In genomic region chr14:63067708-63068107, GRCm38 (mm10) we compare ENCODE assay signal across 14 mouse cellular contexts. TPM values are rescaled to one million over a fixed set of nuclear protein-coding genes. Genes with fewer than 3 reads are reported as not detected.
DNase-seq lines count a peak whose midpoint lies in the region; ATAC-seq and TF ChIP-seq lines count a peak whose summit lies in the region.
"Had no signal": no experiment of that assay in that cellular context is flagged by ENCODE, and none has a peak within 500 bp of the region (broad histone marks: within the 10 kb centered on the region; RNA-seq: fewer than 3 reads in every experiment).

No protein-coding gene starts in this region.

- no peak overlapping the region for H3K9ac ChIP-seq in lung, embryonic 14.5 days
- H3K9ac ChIP-seq in heart, embryonic 11.5 days (ENCODE audit: low read depth, low read length) = peak overlapping the region; percentile 58; the same call in 1 of the 2 replicates
- no peak overlapping the region for H3K9ac ChIP-seq in stomach, embryonic 16.5 days (ENCODE audit: low read length)
- no peak overlapping the region for H3K9ac ChIP-seq in hindbrain, embryonic 14.5 days
- H3K9ac ChIP-seq in forebrain, embryonic 12.5 days = no peak overlapping the region

- no peaks in the 10 kb centered on the region for H3K4me1 ChIP-seq in lung, embryonic 14.5 days (ENCODE audit: insufficient read depth)
- H3K4me1 ChIP-seq in heart, embryonic 11.5 days (ENCODE audit: control insufficient read depth, insufficient read depth, low read length) = peaks cover 47% of the 10 kb centered on the region
- H3K4me1 ChIP-seq in limb, embryonic 10.5 days = no peaks in the 10 kb centered on the region
- no peaks in the 10 kb centered on the region for H3K4me1 ChIP-seq in stomach, embryonic 16.5 days (ENCODE audit: control insufficient read depth, insufficient read depth, low read length)
- H3K4me1 ChIP-seq in hindbrain, embryonic 14.5 days (replicated peaks; ENCODE audit: control insufficient read depth, insufficient read depth, low read length) = no peaks in the 10 kb centered on the region
- no peaks in the 10 kb centered on the region for H3K4me1 ChIP-seq in forebrain, embryonic 12.5 days

- no peaks in the 10 kb centered on the region for H3K36me3 ChIP-seq in lung, embryonic 14.5 days (ENCODE audit: insufficient read depth)
- no peaks in the 10 kb centered on the region for H3K36me3 ChIP-seq in heart, embryonic 11.5 days (ENCODE audit: control insufficient read depth, insufficient read depth, low read length)
- H3K36me3 ChIP-seq in limb, embryonic 10.5 days = no peaks in the 10 kb centered on the region
- H3K36me3 ChIP-seq in stomach, embryonic 16.5 days (ENCODE audit: control insufficient read depth, insufficient read depth, low read length) = no peaks in the 10 kb centered on the region
- no peaks in the 10 kb centered on the region for H3K36me3 ChIP-seq in hindbrain, embryonic 14.5 days (replicated peaks; ENCODE audit: control insufficient read depth, insufficient read depth)
- H3K36me3 ChIP-seq in forebrain, embryonic 12.5 days (replicated peaks) = no peaks in the 10 kb centered on the region

- intact Hi-C loops in left cerebral cortex, postnatal 4 days (cut with DNase I) = loop anchor here (5.0 kb wide), 1 partner anchor 130 kb away; no protein-coding TSS in a partner anchor

- WGBS in lung, embryonic 14.5 days = 8% methylated on average over 15 of the region's 15 CpGs
- 3% methylated on average over 15 of the region's 15 CpGs for WGBS in heart, embryonic 11.5 days (ENCODE audit: insufficient replicate concordance)
- 67% methylated on average over 15 of the region's 15 CpGs for WGBS in limb, embryonic 10.5 days
- WGBS in stomach, embryonic 16.5 days = 29% methylated on average over 15 of the region's 15 CpGs
- WGBS in hindbrain, embryonic 14.5 days = 76% methylated on average over 15 of the region's 15 CpGs
- 83% methylated on average over 15 of the region's 15 CpGs for WGBS in forebrain, embryonic 12.5 days

- H3K4me3 ChIP-seq in lung, embryonic 14.5 days (ENCODE audit: low read depth, low read length) = no peak overlapping the region
- H3K4me3 ChIP-seq in heart, embryonic 11.5 days (ENCODE audit: low read depth, low read length) = no peak overlapping the region
- H3K4me3 ChIP-seq in limb, embryonic 10.5 days = no peak overlapping the region
- H3K4me3 ChIP-seq in stomach, embryonic 16.5 days (replicated peaks; ENCODE audit: low read length) = no peak overlapping the region
- no peak overlapping the region for H3K4me3 ChIP-seq in hindbrain, embryonic 14.5 days (replicated peaks; ENCODE audit: low read length)
- no peak overlapping the region for H3K4me3 ChIP-seq in forebrain, embryonic 12.5 days (replicated peaks)
- H3K4me3 ChIP-seq: left cerebral cortex, adult 2 months had no signal

- H3K9me3 ChIP-seq in lung, embryonic 14.5 days (ENCODE audit: low read depth, low read length) = no peaks in the 10 kb centered on the region
- no peaks in the 10 kb centered on the region for H3K9me3 ChIP-seq in heart, embryonic 11.5 days (replicated peaks; ENCODE audit: control insufficient read depth, low read length)
- no peaks in the 10 kb centered on the region for H3K9me3 ChIP-seq in limb, embryonic 10.5 days (replicated peaks)
- H3K9me3 ChIP-seq in stomach, embryonic 16.5 days (replicated peaks; ENCODE audit: control insufficient read depth, low read length) = peaks cover 4% of the 10 kb centered on the region; the same call in 1 of the 2 replicates
- 0 out of 2 replicates have a peak, but pooled peaks cover 3% of the 10 kb centered on the region for H3K9me3 ChIP-seq in hindbrain, embryonic 14.5 days (ENCODE audit: control insufficient read depth, low read length)
- H3K9me3 ChIP-seq in forebrain, embryonic 12.5 days = no peaks in the 10 kb centered on the region

- H3K27ac ChIP-seq in lung, embryonic 14.5 days (ENCODE audit: low read depth) = no peak overlapping the region; the same call in 1 of the 2 replicates
- H3K27ac ChIP-seq in heart, embryonic 11.5 days (ENCODE audit: low read depth, low read length) = peak overlapping the region; percentile 95
- 0 out of 2 replicates have a peak overlapping the region, but pooled peaks have one; percentile 2 for H3K27ac ChIP-seq in limb, embryonic 10.5 days
- no peak overlapping the region for H3K27ac ChIP-seq in stomach, embryonic 16.5 days (ENCODE audit: low read length)
- H3K27ac ChIP-seq in hindbrain, embryonic 14.5 days = no peak overlapping the region
- no peak overlapping the region for H3K27ac ChIP-seq in forebrain, embryonic 12.5 days
- H3K27ac ChIP-seq: kidney, postnatal 0 days; left cerebral cortex, adult 2 months had no signal

- DNase-seq in lung, embryonic 14.5 days = no peak
- DNase-seq in lung, postnatal 4 days = no peak
- DNase-seq in limb, embryonic 10.5 days (ENCODE audit: low spot score) = no peak
- DNase-seq in hindbrain, embryonic 14.5 days (ENCODE audit: low spot score) = no peak
- no peak for DNase-seq in left cerebral cortex, postnatal 4 days
- DNase-seq: cerebellum, postnatal 14 days had no signal

- H3K4me2 ChIP-seq in lung, embryonic 14.5 days = no peak overlapping the region
- H3K4me2 ChIP-seq in heart, embryonic 11.5 days = peak overlapping the region; percentile 56
- H3K4me2 ChIP-seq in stomach, embryonic 16.5 days (ENCODE audit: low read depth, low read length) = no peak overlapping the region
- H3K4me2 ChIP-seq in hindbrain, embryonic 14.5 days (replicated peaks) = no peak overlapping the region
- H3K4me2 ChIP-seq in forebrain, embryonic 12.5 days = no peak overlapping the region

- peak; percentile 38; the same call in 1 of the 2 replicates for ATAC-seq in lung, embryonic 14.5 days (ENCODE audit: insufficient read depth)
- peak; percentile 89 for ATAC-seq in heart, embryonic 11.5 days (replicated peaks; ENCODE audit: insufficient number of reproducible peaks, low FRiP score, low TSS enrichment)
- ATAC-seq in stomach, embryonic 16.5 days (ENCODE audit: insufficient read depth, low FRiP score) = 0 out of 2 replicates have a peak, but pooled peaks have one; percentile 10
- no peak for ATAC-seq in hindbrain, embryonic 14.5 days (ENCODE audit: low FRiP score)
- no peak for ATAC-seq in forebrain, embryonic 12.5 days (ENCODE audit: low FRiP score)

- TF ChIP-seq CTCF in lung, embryonic 14.5 days (IDR thresholded peaks at IDR 0.05; ENCODE audit: low read depth) = no peak

- H3K27me3 ChIP-seq in lung, embryonic 14.5 days (ENCODE audit: insufficient read depth, low read length) = peaks cover 4% of the 10 kb centered on the region; the same call in 1 of the 2 replicates
- no peaks in the 10 kb centered on the region for H3K27me3 ChIP-seq in heart, embryonic 11.5 days (ENCODE audit: control insufficient read depth, insufficient read depth, low read length)
- H3K27me3 ChIP-seq in limb, embryonic 10.5 days (ENCODE audit: low read depth, poor library complexity, severe bottlenecking) = 0 out of 2 replicates have a peak, but pooled peaks cover 13% of the 10 kb centered on the region
- peaks cover 5% of the 10 kb centered on the region; the same call in 1 of the 2 replicates for H3K27me3 ChIP-seq in stomach, embryonic 16.5 days (ENCODE audit: control insufficient read depth, insufficient read depth, low read length)
- H3K27me3 ChIP-seq in hindbrain, embryonic 14.5 days (ENCODE audit: control insufficient read depth, insufficient read depth, low read length) = no peaks in the 10 kb centered on the region
- H3K27me3 ChIP-seq in forebrain, embryonic 12.5 days = peaks cover 8% of the 10 kb centered on the region; the same call in 1 of the 2 replicates

RNA-seq across cellular contexts. Expression of gene Defb30, which starts 17.9 kb away (rescaled TPM):
- polyA plus RNA-seq in lung, embryonic 14.5 days (2014; fragmentation: Nextera tagmentation; extraction: Ambion mirVana) = not detected in 2 replicates
- polyA plus RNA-seq in heart, embryonic 11.5 days (2014; fragmentation: Nextera tagmentation; extraction: Ambion mirVana) = not detected in 2 replicates
- not detected in 2 replicates for polyA plus RNA-seq in limb, embryonic 10.5 days (2016; fragmentation: Nextera tagmentation; extraction: Ambion mirVana)
- not detected in 2 replicates for polyA plus RNA-seq in stomach, embryonic 16.5 days (2015; fragmentation: Nextera tagmentation; extraction: Ambion mirVana)
- not detected in 2 replicates for polyA plus RNA-seq in hindbrain, embryonic 14.5 days (2014; fragmentation: Nextera tagmentation; extraction: Ambion mirVana)
- not detected for total RNA-seq in left cerebral cortex, postnatal 4 days (2021)
- not detected in 2 replicates for polyA plus RNA-seq in forebrain, embryonic 12.5 days (2016; fragmentation: Nextera tagmentation; extraction: Ambion mirVana)
- total RNA-seq: left cerebral cortex, adult 2 months had no signal
- polyA plus RNA-seq: brain, embryonic 14.5 days; kidney, postnatal 0 days; neural tube, embryonic 11.5 days had no signal

RNA-seq across cellular contexts. Expression of gene Defb42, which starts 20.9 kb away (rescaled TPM):
- not detected in 2 replicates for polyA plus RNA-seq in lung, embryonic 14.5 days (2014; fragmentation: Nextera tagmentation; extraction: Ambion mirVana)
- polyA plus RNA-seq in heart, embryonic 11.5 days (2014; fragmentation: Nextera tagmentation; extraction: Ambion mirVana) = 4.5 and 6.8 TPM in 2 replicates
- not detected in 2 replicates for polyA plus RNA-seq in limb, embryonic 10.5 days (2016; fragmentation: Nextera tagmentation; extraction: Ambion mirVana)
- 0.31 and 0.36 TPM in 2 replicates for polyA plus RNA-seq in stomach, embryonic 16.5 days (2015; fragmentation: Nextera tagmentation; extraction: Ambion mirVana)
- polyA plus RNA-seq in hindbrain, embryonic 14.5 days (2014; fragmentation: Nextera tagmentation; extraction: Ambion mirVana) = 0.13 TPM in 1 of 2 replicates, not detected in the other
- total RNA-seq in left cerebral cortex, postnatal 4 days (2021) = not detected
- polyA plus RNA-seq in forebrain, embryonic 12.5 days (2016; fragmentation: Nextera tagmentation; extraction: Ambion mirVana) = not detected in 2 replicates
- total RNA-seq: left cerebral cortex, adult 2 months had no signal
- polyA plus RNA-seq: brain, embryonic 14.5 days; neural tube, embryonic 11.5 days had no signal

RNA-seq across cellular contexts. Expression of gene Defb43, which starts 56.1 kb away (rescaled TPM):
- not detected in 2 replicates for polyA plus RNA-seq in lung, embryonic 14.5 days (2014; fragmentation: Nextera tagmentation; extraction: Ambion mirVana)
- not detected in 2 replicates for polyA plus RNA-seq in heart, embryonic 11.5 days (2014; fragmentation: Nextera tagmentation; extraction: Ambion mirVana)
- not detected in 2 replicates for polyA plus RNA-seq in limb, embryonic 10.5 days (2016; fragmentation: Nextera tagmentation; extraction: Ambion mirVana)
- not detected in 2 replicates for polyA plus RNA-seq in stomach, embryonic 16.5 days (2015; fragmentation: Nextera tagmentation; extraction: Ambion mirVana)
- polyA plus RNA-seq in hindbrain, embryonic 14.5 days (2014; fragmentation: Nextera tagmentation; extraction: Ambion mirVana) = not detected in 2 replicates
- total RNA-seq in left cerebral cortex, postnatal 4 days (2021) = not detected
- not detected in 2 replicates for polyA plus RNA-seq in forebrain, embryonic 12.5 days (2016; fragmentation: Nextera tagmentation; extraction: Ambion mirVana)
- total RNA-seq: left cerebral cortex, adult 2 months had no signal
- polyA plus RNA-seq: brain, embryonic 14.5 days; kidney, postnatal 0 days; neural tube, embryonic 11.5 days; testis, adult 2 months had no signal

Comparison
In these comparisons a context has a peak if more than half of its experiments do, and no peak if none do; other contexts are left out.
1. ATAC-seq: peak in lung, embryonic 14.5 days (single experiment), heart, embryonic 11.5 days (single experiment) and stomach, embryonic 16.5 days (single experiment); none in hindbrain, embryonic 14.5 days (single experiment) and forebrain, embryonic 12.5 days (single experiment).
2. H3K27ac ChIP-seq: peak in heart, embryonic 11.5 days (single experiment) and limb, embryonic 10.5 days (single experiment); none in lung, embryonic 14.5 days (single experiment), stomach, embryonic 16.5 days (single experiment), hindbrain, embryonic 14.5 days (single experiment) and forebrain, embryonic 12.5 days (single experiment).